Mouse (Mus musculus): Measurements from ENCODE around the gene Xntrpc.

Xntrpc gene

DNA sequence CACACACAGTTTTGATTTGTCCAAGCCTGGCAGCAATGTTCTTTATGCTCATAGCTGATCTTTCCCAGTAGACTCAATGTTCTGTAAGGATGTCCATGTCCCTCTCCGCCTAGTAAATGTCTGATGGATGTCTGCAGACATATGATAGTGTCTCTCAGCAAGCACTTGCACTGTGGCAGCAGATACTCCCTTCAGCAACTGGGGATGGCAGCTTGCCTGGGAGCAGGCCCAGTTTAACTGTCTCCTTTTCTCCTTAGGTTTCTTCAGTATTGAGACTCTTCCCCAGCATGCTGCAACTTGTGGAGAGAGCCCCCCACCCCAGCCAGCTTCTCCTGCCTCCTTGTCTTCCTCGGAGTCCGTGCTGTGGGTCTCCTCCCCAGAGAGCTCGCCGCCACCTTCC, 16.3 kb downstream of the Xntrpc start:
- DNase-seq (ENCODE audit: low spot score) = no peak

DNA sequence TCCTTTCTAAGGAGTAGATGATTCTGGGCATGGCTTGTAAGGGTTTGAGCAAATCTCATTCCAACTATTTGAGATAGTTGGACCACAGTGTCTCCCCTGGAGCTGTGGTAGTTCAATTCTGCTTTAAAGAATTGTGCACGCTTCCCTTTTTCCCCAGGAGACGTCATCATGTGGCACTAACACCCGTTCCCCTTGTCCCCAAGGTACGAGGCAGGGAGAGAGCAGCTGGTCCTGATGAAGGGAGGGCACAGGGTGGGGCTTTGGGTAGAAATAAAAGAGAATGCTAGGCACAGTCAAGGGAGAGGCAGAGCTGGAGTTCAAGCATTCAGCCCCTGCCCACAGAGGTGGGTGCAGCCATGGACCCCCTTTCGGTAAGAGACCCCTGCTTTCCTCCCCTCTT, 17.3 kb downstream of the Xntrpc start, which contains the start of gene Trpc2:
Trpc2 (plus strand) TSS at position 301 of the 400 bp plus-strand sequence.
- no peak for DNase-seq (ENCODE audit: low spot score)

DNA sequence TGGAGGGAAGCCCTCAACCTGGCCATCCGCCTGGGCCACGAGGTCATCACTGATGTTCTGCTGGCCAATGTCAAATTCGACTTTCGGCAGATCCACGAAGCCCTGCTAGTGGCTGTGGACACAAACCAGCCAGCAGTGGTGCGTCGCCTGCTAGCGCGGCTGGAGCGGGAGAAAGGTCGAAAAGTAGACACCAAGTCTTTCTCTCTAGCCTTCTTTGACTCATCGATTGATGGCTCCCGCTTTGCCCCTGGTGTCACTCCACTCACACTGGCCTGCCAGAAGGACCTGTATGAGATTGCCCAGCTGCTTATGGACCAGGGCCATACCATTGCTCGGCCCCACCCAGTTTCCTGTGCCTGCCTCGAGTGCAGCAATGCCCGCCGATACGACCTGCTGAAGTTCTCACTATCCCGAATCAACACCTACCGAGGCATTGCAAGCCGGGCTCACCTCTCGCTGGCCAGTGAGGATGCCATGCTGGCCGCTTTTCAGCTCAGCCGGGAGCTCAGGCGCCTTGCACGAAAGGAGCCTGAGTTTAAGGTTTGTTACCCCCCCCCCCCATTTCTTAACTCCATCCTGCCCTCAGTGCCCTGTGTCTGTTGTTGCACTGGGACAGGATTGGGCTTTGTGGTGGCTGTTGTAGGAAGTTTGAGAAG, 18.7 kb downstream of the Xntrpc start:
- no peak for DNase-seq (ENCODE audit: low spot score)

DNA sequence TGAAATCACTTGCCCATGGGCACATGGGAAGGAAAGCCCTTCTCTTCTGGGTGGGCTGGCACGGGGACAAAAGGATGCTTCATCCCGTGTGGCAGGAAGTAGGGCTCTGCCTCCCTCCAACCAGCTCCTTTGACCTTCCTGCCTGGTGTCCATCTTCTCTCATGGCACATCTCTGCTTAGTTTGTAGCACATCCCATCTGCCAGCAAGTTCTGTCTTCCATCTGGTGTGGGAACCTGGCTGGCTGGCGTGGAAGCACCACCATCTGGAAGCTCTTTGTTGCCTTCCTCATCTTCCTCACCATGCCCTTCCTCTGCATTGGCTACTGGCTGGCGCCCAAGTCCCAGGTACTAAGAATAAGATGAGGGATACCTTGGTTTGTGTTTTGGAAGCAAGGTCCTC, 21.8 kb downstream of the Xntrpc start:
- DNase-seq (ENCODE audit: low spot score) = no peak

DNA sequence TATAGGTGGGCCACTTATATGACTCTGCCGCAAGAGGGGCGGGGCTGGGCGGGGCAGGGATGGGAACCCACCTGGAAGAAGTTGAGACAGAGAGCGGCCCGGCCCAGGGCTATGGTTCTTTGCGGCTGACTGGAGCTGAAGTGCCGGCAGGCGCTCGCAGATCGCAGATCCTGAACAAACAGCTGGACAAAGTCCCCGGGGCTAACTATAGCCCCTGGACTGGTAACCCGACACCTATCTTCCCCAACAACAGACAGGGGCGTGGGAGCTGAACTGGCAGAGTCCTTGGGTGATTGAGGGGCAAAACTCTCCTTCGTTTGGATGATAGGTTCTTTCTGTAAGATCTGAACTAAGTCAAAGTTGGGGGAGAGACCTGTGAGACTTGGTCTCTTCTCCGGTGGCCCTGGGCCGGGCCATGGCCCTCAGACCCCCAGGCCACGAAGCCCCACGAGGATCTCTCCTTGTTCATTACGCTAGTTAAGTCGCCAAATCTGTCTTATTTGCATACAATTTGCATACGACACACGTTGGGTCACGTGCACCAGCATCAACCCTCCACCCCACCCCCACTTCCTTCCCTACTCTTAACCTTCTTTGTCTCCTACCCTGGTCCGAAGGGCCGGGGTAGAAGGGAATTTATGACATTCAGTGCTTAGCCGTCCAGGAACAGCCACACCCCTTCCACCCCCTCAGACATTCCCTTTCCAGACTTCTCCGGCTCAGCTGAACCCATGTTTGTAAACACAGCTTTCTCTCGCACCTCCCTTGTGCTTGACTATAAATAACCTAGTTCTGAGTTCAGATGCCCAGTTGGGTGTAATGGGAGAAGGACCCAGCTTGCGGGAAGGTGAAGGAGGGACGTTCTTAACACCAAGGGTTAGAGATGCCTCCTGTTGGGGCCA, 34.5 kb downstream of the Xntrpc start:
- DNase-seq (ENCODE audit: low spot score) = no peak

DNA sequence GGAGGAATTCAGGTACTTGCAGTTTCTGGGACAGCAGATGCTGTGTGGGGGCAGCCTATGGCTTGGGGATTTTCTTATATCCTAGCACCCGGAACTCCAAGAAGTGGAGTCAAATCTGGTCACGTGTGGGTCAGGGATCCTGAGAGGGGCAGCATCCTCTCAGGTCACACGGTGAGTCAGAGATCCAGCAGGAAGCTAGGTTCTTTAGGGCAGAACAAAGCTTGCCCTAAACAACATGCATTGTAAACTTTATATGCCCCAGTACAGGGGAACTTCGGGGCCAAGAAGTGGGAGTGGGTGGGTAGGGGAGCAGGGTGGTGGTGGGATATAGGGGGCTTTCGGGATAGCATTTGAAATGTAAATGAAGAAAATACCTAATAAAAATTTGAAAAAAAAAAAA, 35.4 kb downstream of the Xntrpc start:
- DNase-seq (ENCODE audit: low spot score) = no peak

DNA sequence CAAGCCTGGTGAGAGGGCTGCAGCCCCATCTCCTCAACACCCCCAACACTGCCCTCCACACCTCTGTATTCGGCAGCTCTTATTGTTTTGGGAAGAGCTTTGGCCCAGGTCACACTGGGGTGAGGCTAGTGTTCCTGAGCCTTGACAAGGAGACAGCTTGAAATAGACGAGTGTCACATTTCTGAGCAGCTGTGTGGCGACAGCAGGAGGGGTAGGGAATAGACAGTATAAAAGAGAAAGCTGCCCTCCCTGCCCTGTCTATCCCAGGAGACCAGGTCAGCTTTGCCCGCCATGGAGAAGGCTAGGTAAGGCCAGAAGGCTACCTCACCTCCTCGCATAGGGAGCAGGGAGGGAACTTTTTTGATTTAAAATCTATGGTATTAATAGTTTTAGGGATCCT, 36.0 kb downstream of the Xntrpc start, which contains the start of gene Art1:
Art1 (plus strand) TSS at position 257 of the 400 bp plus-strand sequence.
- DNase-seq (ENCODE audit: low spot score) = no peak

DNA sequence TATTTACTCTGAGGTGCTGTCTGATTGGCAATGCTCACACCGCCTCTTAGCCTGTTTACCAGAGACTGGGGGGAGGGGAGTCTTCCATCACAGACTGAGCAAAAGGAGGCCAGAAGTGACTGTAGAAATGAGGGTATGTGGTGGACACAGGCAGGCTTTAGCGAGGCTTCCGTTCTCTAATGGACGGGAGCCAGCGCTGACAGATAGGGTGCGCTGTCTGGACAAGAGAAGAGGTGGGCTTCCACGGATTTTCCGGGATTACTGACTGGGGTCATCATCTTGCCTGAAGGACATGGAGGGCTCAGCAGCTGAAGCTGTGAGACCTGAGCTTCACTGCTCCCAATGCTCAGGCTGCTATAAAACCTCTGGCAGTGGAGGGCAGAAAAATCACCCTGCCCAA, 36.7 kb downstream of the Xntrpc start:
- no peak for DNase-seq (ENCODE audit: low spot score)

DNA sequence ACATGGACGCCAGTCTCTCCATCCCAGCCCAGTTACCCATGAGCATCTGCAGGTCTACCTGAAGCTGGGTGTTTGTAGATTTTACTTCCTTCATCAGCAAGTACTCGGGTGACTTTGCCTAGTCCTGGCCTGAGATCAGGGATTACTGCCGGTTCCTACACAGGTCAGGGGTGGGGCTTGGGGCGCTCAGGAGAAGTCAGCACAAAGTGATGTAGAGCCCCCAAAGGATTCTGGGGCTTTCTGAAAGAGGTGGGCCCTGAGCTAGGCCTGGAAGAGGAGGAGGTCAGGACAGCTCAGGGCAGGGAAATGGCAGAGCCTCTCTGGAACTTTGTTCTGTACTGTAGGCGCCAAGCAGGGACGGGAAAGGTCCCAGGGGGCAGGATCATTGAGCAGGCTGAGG, 37.2 kb downstream of the Xntrpc start:
- no peak for DNase-seq (ENCODE audit: low spot score)

DNA sequence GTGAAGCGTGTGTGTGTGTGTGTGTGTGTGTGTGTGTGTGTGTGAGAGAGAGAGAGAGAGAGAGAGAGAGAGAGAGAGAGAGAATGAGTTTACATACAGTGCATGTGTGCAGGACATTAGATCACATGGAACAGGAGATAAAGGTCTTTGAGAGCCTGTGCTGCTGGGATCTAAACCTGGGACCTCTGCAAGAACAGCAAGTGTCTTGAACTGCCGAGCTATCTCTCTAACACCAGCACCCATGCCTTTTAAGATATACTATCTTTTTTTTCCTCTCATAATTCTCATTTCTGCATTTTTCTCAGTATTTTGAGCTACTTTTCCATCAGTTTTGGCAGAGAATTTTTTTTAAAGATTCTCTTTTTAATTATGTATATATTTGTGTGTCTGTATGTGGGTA, 38.0 kb downstream of the Xntrpc start:
- DNase-seq (ENCODE audit: low spot score) = no peak

DNA sequence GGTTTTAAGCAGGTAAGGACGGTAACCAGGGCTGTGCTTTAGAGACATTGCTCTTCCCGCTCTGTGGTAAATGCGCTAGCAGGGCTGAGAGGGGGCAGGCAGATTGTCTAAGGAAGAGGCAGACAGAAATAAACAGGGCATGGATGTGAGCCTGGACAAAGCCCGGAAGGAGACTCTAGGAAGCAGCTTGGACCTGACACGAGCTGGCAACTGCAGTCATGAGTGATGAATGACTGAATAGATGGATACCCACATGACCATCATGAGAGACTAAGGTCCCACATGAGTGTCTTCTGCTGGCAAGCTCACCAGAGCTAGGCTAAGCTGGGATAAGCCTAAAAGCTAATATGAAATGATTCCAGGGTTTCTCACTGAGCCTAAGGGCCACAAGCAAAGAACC, 38.6 kb downstream of the Xntrpc start:
- no peak for DNase-seq (ENCODE audit: low spot score)

DNA sequence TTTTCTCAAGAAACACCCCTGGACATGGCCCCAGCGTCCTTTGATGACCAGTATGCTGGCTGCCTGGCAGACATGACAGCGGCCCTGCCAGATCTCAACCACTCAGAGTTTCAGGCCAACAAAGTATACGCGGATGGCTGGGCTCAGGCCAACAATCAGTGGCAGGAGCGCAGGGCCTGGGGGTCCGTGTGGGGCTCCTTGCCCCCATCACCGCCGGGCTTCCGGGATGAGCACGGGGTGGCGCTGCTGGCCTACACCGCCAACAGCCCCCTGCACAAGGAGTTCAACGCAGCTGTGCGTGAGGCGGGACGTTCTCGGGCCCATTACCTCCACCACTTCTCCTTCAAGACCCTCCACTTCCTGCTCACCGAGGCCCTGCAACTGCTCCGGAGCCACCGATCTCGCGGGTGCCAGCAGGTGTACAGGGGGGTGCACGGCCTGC, 41.2 kb downstream of the Xntrpc start:
- no peak for DNase-seq (ENCODE audit: low spot score)

DNA sequence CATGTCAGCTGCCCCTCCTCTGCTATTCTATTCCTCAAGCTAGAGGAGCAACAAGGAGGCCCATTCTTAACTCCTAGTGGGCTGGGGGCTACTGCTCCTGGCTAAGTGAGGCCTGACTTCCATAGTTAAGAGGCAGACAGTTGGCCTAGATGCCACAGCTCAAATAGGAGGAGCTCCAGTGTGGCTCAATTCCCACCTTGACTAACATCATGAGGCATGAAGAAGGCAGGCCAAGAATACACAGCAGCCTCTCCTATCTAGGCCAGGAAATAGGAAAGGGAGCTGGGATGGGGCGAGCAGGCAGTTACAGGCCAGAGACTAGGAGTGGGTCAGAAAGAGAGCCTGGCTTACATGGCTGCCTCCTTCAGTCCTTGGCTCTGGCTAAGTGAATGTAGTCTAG, 42.7 kb downstream of the Xntrpc start:
- no peak for DNase-seq (ENCODE audit: low spot score)

DNA sequence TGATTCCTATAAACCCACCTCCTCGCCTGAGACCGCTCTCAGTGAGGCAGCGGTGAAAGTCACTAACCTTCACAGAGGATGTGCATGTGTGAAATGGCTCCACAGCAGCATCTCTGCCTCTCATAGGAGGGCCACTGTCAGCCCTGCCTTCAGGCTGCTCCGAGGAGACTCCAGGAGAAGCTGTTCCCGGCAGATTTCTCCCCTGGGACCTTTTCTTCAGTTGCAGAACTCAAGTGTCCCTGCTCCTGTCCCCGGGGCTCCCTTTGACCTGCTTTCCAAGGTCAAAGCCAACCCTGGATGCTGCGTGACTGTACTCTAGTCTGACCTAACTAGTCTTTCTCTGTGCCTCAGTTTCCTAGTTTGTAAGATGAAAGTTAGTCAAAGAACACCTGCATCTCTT, 43.7 kb downstream of the Xntrpc start, which contains the start of gene Art5:
Art5 (minus strand) TSS at position 319 of the 400 bp plus-strand sequence.
- DNase-seq (ENCODE audit: low spot score) = no peak

DNA sequence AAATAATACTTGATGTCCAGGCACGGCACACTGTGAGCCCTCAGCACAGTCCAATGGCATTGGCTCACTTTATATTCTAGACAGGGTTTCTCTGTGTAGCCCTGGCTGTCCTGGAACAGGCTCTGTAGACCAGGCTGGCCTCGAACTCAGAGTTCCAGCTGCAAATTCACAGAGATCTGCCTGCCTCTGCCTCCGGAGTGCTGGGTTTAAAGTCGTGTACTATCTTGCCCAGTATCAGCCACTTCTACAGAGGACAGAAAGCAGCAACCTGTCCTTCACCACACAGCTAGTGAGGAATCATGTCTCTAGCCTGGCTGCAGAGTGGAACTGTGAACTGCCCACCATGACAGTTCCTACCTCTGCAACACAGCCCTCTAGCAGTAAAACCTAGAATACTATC, 44.2 kb downstream of the Xntrpc start:
- no peak for DNase-seq (ENCODE audit: low spot score)

DNA sequence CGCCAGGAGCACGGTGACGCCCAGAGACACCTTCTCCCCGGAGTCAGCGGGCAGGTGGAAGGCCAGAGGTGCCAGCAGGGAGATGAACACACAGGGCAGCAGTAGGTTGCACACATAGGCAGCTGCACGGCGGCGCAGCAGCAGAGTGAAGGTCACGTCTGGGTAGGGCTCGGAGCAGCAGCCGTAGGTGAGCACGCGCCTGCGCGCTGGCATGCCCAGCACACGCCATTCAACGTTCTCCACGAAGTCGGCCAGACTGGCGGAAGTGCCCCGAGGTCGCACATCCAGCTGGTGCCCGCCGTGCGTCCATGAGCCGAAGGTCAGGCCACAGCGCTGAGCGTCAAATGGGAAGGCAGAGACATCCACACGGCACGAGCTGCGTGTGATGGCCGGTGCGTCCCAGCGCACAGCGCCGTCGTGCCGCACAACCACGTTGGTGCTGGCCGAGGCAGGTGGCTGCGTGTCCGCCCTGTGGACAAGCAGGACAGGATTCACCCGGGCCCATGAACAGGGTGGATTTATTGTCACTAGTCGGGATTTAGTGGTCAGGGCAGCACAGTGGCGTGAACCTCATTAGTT, 47.7 kb downstream of the Xntrpc start:
- no peak for DNase-seq (ENCODE audit: low spot score)

DNA sequence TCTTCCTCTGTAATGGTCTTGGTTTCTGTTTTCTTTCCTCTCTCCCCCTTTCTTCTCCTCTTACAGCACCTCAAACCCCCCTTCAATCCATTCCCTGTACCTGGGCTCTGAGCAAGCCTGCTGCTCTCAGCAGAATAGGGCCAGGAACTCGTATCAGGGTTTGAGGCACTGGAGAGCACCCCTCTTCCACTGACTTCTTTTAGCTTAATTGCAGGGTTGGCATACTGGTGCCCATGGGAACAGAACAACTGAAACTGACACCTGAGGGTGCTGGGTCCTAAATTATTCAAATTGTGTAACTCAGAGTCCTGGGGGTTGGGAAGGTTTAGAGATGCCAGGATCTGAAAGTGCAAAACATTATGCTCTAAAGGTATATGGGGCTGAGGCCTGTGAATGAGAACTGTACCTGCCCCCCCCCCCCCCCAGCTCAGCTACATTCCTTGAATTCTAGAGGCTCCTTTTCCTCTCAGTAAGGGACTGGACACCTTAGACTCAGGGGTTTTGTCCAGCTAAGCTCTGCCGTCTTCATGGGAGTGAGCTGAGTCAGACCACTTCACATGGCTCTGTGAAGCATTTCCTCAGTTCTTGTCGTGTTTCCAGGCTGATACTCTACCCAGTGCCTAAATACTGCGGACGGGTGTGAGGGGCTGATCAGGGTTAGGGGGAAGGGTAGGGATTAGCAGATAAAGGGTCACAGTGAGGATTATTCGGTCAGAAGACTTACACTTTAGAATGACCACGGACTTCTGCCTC, 51.2 kb downstream of the Xntrpc start, which contains the start of gene Chrna10:
Chrna10 (minus strand) TSS at position 250 of the 753 bp plus-strand sequence.
- DNase-seq (ENCODE audit: low spot score) = no peak

DNA sequence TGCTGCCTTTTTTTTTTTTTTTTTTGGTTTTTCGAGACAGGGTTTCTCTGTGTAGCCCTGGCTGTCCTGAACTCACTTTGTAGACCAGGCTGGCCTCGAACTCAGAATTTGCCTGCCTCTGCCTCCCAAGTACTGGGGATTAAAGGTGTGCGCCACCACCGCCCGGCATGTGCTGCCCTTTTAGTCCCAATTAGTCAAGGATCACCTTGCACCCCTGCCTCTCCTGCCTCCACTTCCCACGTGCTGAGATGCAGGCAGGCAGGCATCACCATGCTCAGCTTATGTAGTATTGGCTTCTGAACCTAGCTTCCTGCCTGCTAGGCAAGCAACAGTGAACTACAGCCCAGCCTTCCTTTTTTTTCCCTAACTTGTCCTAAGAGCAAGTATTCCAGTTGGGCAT, 51.9 kb downstream of the Xntrpc start:
- no peak for DNase-seq (ENCODE audit: low spot score)

DNA sequence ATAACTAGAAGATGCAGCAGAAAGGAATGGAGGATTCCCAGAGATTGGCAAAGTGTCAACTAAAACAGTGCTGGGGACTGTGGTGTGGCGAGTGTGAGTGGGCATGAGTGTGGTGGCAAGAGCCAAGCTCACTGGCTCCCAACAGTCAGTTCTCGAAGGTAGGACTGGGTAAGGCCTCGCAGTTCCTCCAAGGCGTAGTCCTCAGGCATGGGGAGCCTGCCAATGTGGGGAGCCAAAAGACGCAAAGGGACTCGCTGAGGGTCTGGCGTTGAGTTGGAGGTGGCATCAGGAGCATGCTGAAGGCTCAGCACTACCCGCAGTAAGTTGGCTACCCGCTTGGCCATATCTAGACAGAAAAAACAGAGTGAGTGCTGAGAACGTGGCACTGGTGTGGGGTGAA, 54.8 kb downstream of the Xntrpc start:
- no peak for DNase-seq (ENCODE audit: low spot score)

DNA sequence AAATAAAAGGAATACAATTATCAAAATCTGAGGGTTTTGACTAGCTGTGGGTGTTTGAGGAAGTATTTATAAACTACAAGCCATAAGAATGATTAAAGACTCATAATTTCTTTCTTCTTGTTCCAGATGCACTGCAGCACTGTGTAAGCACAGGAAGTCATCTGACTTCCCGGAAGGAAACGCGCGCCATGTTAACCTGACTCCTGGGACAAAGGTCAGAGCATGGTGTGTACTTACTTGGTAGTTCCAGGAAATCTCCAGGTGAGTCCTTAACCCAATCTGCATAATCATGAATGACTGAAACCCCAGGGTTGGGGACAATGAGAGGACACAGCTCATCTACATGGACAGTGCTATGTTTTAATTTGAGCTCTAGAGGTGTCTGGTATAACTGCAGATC, 66.9 kb downstream of the Xntrpc start:
- no peak for DNase-seq (ENCODE audit: low spot score)

DNA sequence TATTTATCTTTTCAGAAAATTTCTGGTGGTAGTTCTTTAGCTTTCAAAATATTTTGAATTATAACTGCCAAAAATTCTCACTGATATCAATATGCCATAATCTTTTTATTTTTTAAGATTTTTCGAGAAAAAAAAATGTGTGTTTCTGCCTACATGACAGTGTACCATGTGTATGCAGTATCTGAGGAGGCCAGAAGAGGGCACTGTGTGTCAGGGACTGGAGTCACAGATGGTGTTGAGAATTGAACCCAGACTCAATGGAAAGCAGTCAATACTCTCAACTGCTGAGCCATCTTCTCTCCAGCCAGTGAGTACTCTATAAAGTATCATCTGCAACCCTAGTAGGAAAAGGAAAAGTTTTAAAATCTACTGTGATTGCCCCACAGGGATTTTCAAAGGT, 72.0 kb downstream of the Xntrpc start:
- no peak for DNase-seq (ENCODE audit: low spot score)

DNA sequence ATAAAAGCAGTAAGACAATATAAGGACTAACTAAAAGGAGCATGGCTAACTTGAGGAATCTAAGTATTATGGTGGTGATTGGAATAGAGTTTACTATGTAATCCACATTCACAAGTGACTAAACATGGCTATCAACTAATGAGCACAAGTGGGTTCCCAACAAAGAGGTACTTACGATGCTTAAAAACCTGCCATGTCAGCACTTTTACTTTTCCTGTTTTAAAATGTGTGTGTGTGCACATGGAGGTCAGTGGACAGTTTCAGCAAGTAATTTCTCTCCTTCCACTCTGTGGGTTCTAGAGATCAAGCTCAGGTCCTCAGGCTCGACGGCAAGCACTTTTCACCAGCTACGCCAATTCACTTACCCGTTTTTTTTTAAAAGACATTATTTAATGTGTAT, 72.4 kb downstream of the Xntrpc start:
- no peak for DNase-seq (ENCODE audit: low spot score)
